Mouse (Mus musculus): ENCODE measurements around the gene Arglu1. TPM values are rescaled to one million over a fixed set of nuclear protein-coding genes. Genes with fewer than 3 reads are reported as not detected.
A peak's percentile ranks its signal among the peaks of the same experiment; 100 is the strongest.

Arglu1 gene
- polyA plus RNA-seq, 1 experiment, result 201 TPM

- peak; percentile 82 for DNase-seq (ENCODE audit: low read depth)
- no peak for TF ChIP-seq CTCF (IDR thresholded peaks at IDR 0.05; ENCODE audit: borderline replicate concordance, extremely low read depth, insufficient read depth, insufficient read length)
- TF ChIP-seq POLR2A (IDR thresholded peaks at IDR 0.05; ENCODE audit: borderline replicate concordance, extremely low read depth, insufficient read depth, insufficient read length, poor library complexity, severe bottlenecking), result no peak
Measured at GRCm38 (mm10) chr8:8657692-8658355, 32.5 kb downstream of the Arglu1 start.

DNA sequence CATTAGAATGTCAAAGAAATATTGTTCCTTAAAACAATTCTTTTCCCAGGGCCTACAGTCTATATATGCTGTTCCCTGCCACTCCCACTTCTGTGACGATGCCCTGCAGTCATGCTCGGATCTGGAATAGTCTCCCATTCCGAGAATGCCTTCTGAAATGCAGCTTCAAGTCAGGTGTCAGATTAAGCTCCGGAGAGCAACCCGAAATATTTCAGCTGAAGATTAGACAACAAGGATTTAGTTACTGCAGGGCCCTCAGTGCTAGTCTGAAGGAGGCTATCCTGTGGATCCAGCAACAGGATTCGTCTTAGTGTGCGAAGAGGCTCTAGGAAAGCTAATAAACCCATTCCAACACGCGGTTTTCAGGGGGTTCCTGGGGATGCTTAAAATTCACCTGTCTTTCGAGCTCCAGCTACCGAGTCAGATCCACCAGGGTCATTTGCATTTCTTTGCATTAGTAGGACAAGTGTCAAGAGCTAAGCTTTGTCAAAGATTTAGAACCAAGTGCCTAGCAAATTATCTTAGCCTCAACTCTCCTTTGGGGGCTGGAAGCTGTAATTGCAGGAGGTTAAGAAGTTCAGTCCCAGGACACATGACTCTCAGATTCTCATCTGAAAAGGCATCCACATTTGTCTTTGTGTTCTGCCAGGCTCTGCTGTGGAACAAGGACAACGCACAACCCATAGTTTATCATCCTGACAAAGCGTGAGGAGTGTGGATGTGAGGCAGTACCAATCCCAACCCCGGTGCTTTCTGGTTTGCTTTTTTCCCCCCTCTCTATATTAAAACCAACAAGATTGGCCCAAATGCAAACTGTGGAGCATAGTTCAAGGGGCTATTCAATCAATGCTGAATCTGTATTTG is 33.5 kb downstream of the Arglu1 start:
- peak; percentile 82 for DNase-seq (ENCODE audit: low read depth)
- TF ChIP-seq CTCF (IDR thresholded peaks at IDR 0.05; ENCODE audit: borderline replicate concordance, extremely low read depth, insufficient read depth, insufficient read length) (no peak), POLR2A (IDR thresholded peaks at IDR 0.05; ENCODE audit: borderline replicate concordance, extremely low read depth, insufficient read depth, insufficient read length, poor library complexity, severe bottlenecking) (no peak)

DNA sequence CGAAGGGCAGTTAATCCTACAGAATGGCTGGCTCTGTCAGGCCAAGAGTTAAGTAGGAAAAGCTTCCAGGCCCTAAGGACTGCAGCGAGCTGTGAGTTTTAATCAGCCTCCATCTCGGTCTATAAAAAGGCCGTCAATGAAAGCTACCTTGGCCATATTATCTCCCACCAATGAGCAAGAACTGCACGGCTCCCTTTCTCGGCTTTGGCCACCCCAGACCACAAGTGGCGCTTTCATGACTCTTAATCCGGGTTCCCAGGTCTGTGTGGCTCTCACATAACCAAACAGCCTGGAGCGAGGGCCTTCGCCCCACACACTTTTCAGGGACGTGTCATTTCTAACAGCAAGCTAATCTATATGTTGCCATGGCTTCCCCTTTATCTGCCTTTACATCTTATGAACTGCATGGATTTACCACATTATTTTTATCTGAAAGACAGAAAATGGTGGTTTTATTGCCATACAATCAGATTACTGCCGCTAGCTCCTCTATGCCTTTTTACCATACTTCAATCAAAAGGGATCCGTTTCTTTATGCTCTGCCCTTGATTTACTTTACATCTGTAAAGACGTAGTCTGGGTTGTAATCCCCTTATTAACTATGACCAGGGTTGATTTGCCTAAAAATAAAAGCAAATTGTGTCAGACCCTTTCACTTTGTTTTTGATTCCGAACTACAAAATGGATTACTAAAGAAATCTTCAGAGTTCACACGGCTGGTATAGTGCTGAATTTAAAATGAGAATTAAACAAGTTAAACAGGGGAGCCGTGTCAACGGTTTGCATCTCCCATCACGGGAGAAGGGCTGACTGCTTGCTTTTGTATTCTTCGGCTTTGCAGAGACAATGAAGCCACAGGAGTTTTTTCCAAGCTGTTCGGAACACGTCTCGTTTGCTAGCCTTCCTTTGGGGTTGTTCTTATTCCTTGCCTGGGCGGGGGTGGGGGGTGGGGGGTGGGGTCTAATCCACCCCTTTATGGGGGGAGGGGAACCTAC is 34.7 kb downstream of the Arglu1 start:
- peak; percentile 94 for DNase-seq (ENCODE audit: low read depth)
- no peak for TF ChIP-seq CTCF (IDR thresholded peaks at IDR 0.05; ENCODE audit: borderline replicate concordance, extremely low read depth, insufficient read depth, insufficient read length)
- TF ChIP-seq POLR2A (IDR thresholded peaks at IDR 0.05; ENCODE audit: borderline replicate concordance, extremely low read depth, insufficient read depth, insufficient read length, poor library complexity, severe bottlenecking), result no peak

- no peak for TF ChIP-seq CTCF (IDR thresholded peaks at IDR 0.05; ENCODE audit: borderline replicate concordance, extremely low read depth, insufficient read depth, insufficient read length)
- no peak for TF ChIP-seq POLR2A (IDR thresholded peaks at IDR 0.05; ENCODE audit: borderline replicate concordance, extremely low read depth, insufficient read depth, insufficient read length, poor library complexity, severe bottlenecking)
- DNase-seq (ENCODE audit: low read depth), result peak; percentile 91
Measured at GRCm38 (mm10) chr8:8653906-8654489, 36.3 kb downstream of the Arglu1 start.

GRCm38 (mm10) chr8:8653343-8653742 is 37.0 kb downstream of the Arglu1 start:
- peak; percentile 47 for DNase-seq (ENCODE audit: low read depth)
- no peak for TF ChIP-seq POLR2A (IDR thresholded peaks at IDR 0.05; ENCODE audit: borderline replicate concordance, extremely low read depth, insufficient read depth, insufficient read length, poor library complexity, severe bottlenecking)
- 0 out of 2 replicates have a peak, but pooled peaks have one; percentile 2 for TF ChIP-seq CTCF (IDR thresholded peaks at IDR 0.05; ENCODE audit: borderline replicate concordance, extremely low read depth, insufficient read depth, insufficient read length)

GRCm38 (mm10) chr8:8652388-8652787 is 37.9 kb downstream of the Arglu1 start:
- DNase-seq (ENCODE audit: low read depth), result no peak
- TF ChIP-seq POLR2A (IDR thresholded peaks at IDR 0.05; ENCODE audit: borderline replicate concordance, extremely low read depth, insufficient read depth, insufficient read length, poor library complexity, severe bottlenecking) (no peak), CTCF (IDR thresholded peaks at IDR 0.05; ENCODE audit: borderline replicate concordance, extremely low read depth, insufficient read depth, insufficient read length) (no peak)

GRCm38 (mm10) chr8:8649944-8650343 is 40.4 kb downstream of the Arglu1 start:
- peak; percentile 94 for DNase-seq (ENCODE audit: low read depth)
- TF ChIP-seq POLR2A (IDR thresholded peaks at IDR 0.05; ENCODE audit: borderline replicate concordance, extremely low read depth, insufficient read depth, insufficient read length, poor library complexity, severe bottlenecking) (no peak), CTCF (IDR thresholded peaks at IDR 0.05; ENCODE audit: borderline replicate concordance, extremely low read depth, insufficient read depth, insufficient read length) (no peak)

DNA sequence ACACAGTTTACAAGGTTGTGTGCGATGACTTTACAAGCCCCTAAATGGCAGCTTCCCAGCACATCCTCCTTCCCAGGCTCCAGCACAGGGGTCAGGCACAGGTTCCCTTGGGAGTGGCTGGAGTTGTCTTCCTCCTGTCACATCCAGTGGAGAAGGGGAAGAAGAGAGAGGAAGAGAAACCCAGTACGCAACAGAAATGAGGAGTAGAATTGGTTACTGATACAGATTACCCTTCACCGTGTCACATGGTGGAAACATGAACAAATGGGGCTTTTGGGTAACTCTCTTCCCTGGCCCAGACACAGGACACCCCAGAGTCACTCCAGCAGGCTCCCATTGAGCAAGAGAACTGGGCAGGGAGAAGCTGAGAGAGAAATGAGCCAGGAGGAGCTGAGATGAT is 40.8 kb downstream of the Arglu1 start:
- TF ChIP-seq CTCF (IDR thresholded peaks at IDR 0.05; ENCODE audit: borderline replicate concordance, extremely low read depth, insufficient read depth, insufficient read length), result no peak
- TF ChIP-seq POLR2A (IDR thresholded peaks at IDR 0.05; ENCODE audit: borderline replicate concordance, extremely low read depth, insufficient read depth, insufficient read length, poor library complexity, severe bottlenecking), result no peak
- DNase-seq (ENCODE audit: low read depth), result no peak

GRCm38 (mm10) chr8:8648686-8649085 is 41.6 kb downstream of the Arglu1 start:
- DNase-seq (ENCODE audit: low read depth), result peak; percentile 66
- no peak for TF ChIP-seq CTCF (IDR thresholded peaks at IDR 0.05; ENCODE audit: borderline replicate concordance, extremely low read depth, insufficient read depth, insufficient read length)
- TF ChIP-seq POLR2A (IDR thresholded peaks at IDR 0.05; ENCODE audit: borderline replicate concordance, extremely low read depth, insufficient read depth, insufficient read length, poor library complexity, severe bottlenecking), result no peak

DNA sequence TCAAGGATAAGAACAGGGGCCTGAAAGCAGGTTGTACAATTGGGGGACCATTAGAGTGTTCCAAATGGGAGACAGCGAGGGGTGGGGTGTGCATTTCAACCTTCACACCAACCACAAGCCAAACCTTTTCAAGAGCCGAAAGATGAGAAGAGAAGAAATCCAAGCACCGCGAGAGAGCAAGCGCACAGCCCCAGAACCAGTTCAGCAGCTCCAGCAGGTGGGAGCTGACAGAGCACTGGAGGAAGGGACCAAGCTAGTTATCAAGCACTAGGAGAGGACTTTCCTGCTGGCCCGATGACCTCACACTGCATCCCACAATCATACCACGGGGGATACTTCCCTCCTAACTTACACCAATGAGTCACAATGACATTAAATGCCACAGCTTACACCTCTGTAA is 42.5 kb downstream of the Arglu1 start:
- no peak for DNase-seq (ENCODE audit: low read depth)
- no peak for TF ChIP-seq CTCF (IDR thresholded peaks at IDR 0.05; ENCODE audit: borderline replicate concordance, extremely low read depth, insufficient read depth, insufficient read length)
- TF ChIP-seq POLR2A (IDR thresholded peaks at IDR 0.05; ENCODE audit: borderline replicate concordance, extremely low read depth, insufficient read depth, insufficient read length, poor library complexity, severe bottlenecking), result no peak
